Mouse (Mus musculus) limb, embryonic 15.5 days (tissue): ENCODE results near the gene Plpp7. TPM values are rescaled to one million over a fixed set of nuclear protein-coding genes. Genes with fewer than 3 reads are reported as not detected.

Experiments
- ATAC-seq: fragments of 200-750 bp; cut with Nextera tagmentation; 2 replicates; pipeline ENCODE4 v1.8.0; 2017; ENCODE audit warnings: low read depth, moderate TSS enrichment; ENCODE audit not compliant: insufficient number of reproducible peaks, low FRiP score, low TSS enrichment
- H3K27ac ChIP-seq: fragments of 300-500 bp; sonication (generic); 2 replicates; pipeline ENCODE4 v1.5.1; 2015; ENCODE audit warnings: moderate library complexity, mild to moderate bottlenecking, inconsistent platforms
- H3K27me3 ChIP-seq: fragments of 300-500 bp; sonication (generic); 2 replicates; pipeline ENCODE4 v1.6.1; 2015; ENCODE audit warnings: inconsistent platforms
- H3K36me3 ChIP-seq: fragments of 300-500 bp; sonication (generic); 2 replicates; pipeline ENCODE4 v1.6.1; 2015; ENCODE audit warnings: inconsistent platforms
- H3K4me1 ChIP-seq: fragments of 300-500 bp; sonication (generic); 2 replicates; pipeline ENCODE4 v1.6.1; 2015; ENCODE audit warnings: inconsistent platforms
- H3K4me2 ChIP-seq: fragments of 300-500 bp; sonication (generic); 2 replicates; pipeline ENCODE4 v1.6.1; 2015; ENCODE audit warnings: mild to moderate bottlenecking, inconsistent platforms
- H3K4me3 ChIP-seq: fragments of 300-500 bp; sonication (generic); 2 replicates; pipeline ENCODE4 v1.5.1; 2015; ENCODE audit warnings: mild to moderate bottlenecking, inconsistent platforms
- H3K9ac ChIP-seq: fragments of 300-500 bp; sonication (generic); 2 replicates; pipeline ENCODE4 v1.6.1; 2015; ENCODE audit warnings: inconsistent platforms
- H3K9me3 ChIP-seq: fragments of 300-500 bp; sonication (generic); 2 replicates; pipeline ENCODE4 v1.6.1; 2016; ENCODE audit warnings: inconsistent platforms
- WGBS: fragments of 180-500 bp; shearing (Covaris S2); methylation state at CpG from one replicate; pipeline ENCODE4 v1.1.7; 2015; 5-methylcytosine and 5-hydroxymethylcytosine counted together
- polyA plus RNA-seq: library from polyadenylated mRNA; unstranded; fragments of >200 nt; fragmentation: Nextera tagmentation; extraction: Ambion mirVana; gene quantifications from 2 replicates; pipeline ENCODE4 v1.2.1, GENCODE M21; 2015

Gene Plpp7
- polyA plus RNA-seq, 1 experiment from 2014 or later, result 7.2 TPM

DNA sequence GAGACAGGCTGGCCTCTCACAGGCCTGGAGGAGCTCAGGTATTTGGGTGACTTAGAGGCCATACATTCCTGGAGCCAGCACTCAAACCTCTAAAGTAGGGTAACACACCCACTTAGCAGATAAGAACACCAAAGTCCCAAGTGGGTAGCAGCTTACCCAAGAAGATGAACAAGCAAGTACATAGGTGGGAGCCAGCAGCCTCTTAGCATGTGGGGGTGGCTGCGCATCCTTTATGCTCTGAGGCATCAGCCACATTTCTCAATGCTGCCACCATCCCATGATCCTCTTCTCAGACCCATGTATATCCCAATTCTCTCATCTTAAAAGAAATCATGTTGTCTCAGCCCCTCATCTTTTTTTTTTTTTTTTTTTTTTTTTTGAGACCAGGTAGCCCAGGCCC lies 15.9 kb downstream of the Plpp7 start:
- H3K27ac ChIP-seq, result no peak overlapping the region
- H3K4me1 ChIP-seq, result no peaks in the 10 kb centered on the region
- no peaks in the 10 kb centered on the region for H3K9me3 ChIP-seq
- no peaks in the 10 kb centered on the region for H3K36me3 ChIP-seq
- ATAC-seq, result no peak
- WGBS, result 100% methylated on average over 1 of the region's 1 CpGs
- no peaks in the 10 kb centered on the region for H3K27me3 ChIP-seq
- H3K4me3 ChIP-seq, result no peak overlapping the region
- no peak overlapping the region for H3K4me2 ChIP-seq
- no peak overlapping the region for H3K9ac ChIP-seq

DNA sequence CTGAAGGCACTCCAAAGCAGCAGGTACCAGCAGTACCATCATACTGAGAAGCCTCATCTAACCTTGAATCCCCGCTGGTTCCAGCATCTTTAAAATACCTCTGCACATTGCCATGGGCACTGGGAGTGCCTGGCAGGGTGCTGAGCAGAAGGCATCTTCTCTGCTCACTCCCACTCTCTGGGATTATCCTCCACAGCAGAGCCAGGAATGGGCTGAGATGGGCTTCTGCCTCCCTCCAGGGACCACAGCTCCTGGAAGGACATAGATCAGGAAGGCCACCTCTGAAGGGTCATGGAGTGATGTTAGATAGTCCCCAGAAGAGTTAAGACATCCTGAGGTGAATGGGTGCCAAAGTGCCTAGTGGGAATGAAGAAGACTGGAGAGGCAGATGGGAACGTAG lies 17.2 kb downstream of the Plpp7 start:
- H3K36me3 ChIP-seq, result no peaks in the 10 kb centered on the region
- no peaks in the 10 kb centered on the region for H3K27me3 ChIP-seq
- H3K9ac ChIP-seq, result no peak overlapping the region
- WGBS, result 67% methylated on average over 2 of the region's 2 CpGs
- H3K4me3 ChIP-seq, result no peak overlapping the region
- no peaks in the 10 kb centered on the region for H3K9me3 ChIP-seq
- no peak overlapping the region for H3K27ac ChIP-seq
- ATAC-seq, result no peak
- H3K4me2 ChIP-seq, result no peak overlapping the region
- no peaks in the 10 kb centered on the region for H3K4me1 ChIP-seq

DNA sequence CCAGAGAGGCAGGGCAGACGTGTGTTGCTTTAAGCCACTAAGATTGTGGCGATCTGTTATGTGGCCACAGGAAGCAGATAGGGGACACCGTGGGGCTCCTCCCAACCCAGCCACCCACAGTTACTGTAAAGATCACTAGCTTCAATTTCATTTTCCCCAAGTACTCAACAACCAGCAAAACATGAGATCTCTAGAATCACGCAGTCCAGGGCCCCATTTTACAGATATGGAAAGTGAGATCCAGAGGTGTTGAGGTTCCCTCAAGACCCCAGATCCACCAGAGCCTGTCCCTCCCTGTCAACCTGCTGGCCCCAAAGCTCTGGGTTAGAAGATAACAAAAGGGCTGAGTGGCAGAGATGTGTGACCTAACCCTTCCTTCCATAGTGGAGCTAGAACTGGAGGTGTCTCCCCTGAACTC lies 20.5 kb downstream of the Plpp7 start:
- 89% methylated on average over 4 of the region's 4 CpGs for WGBS

DNA sequence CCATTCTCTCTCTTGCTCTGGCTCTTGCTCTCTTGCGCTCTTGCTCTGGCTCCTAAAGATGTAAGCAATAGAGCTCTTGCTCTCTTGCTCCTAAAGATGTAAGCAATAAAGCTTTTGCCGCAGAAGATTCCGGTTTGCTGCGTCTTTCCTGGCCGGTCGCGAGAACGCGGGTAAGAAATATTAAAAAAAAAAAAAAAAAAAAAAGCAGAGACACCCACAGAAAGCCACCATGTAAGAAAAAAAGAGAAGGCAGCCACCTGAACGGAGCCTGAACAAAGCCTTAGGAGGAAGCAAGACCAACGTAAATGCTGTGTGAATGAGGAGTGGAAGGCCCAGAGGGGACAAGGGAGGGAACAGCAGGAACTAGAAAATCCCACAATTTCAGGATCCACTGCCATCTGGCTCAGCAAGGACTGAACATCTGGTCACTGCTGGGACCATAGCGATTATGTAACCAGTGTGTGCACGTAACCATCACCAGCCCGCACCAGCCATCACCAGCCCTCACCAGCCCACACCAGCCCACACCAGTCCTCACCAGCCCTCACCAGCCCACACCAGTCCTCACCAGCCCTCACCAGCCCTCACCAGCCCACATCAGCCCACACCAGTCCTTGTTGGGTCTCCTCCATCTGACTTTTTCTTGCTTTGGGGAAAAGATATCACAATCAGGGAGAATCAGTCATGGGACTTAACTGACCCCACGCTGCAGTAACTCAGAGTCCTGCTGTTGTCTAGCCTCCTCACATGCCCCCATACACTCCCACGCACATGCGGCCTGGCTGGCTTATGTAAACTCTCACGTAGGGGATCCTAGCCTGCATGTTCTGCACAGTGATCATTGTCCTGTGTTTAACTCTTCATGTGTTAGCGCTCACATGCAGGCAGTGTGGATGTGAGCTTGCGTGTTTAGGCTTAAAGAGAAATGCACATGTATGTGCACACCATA lies 24.7 kb downstream of the Plpp7 start:
- H3K27me3 ChIP-seq, result no peaks in the 10 kb centered on the region
- no peak overlapping the region for H3K9ac ChIP-seq
- 86% methylated on average over 20 of the region's 20 CpGs for WGBS
- no peak overlapping the region for H3K4me2 ChIP-seq
- no peak overlapping the region for H3K27ac ChIP-seq
- H3K9me3 ChIP-seq, result no peaks in the 10 kb centered on the region
- no peaks in the 10 kb centered on the region for H3K4me1 ChIP-seq
- no peak overlapping the region for H3K4me3 ChIP-seq
- no peaks in the 10 kb centered on the region for H3K36me3 ChIP-seq
- no peak for ATAC-seq

More for the DNA sequence above, 20.5 kb downstream of the Plpp7 start:
- Histone ChIP-seq H3K36me3 (no peaks in the 10 kb centered on the region), H3K9me3 (no peaks in the 10 kb centered on the region), H3K4me1 (no peaks in the 10 kb centered on the region), H3K4me2 (no peak overlapping the region), H3K4me3 (no peak overlapping the region), H3K27ac (no peak overlapping the region), H3K27me3 (no peaks in the 10 kb centered on the region), H3K9ac (no peak overlapping the region)
- no peak for ATAC-seq

DNA sequence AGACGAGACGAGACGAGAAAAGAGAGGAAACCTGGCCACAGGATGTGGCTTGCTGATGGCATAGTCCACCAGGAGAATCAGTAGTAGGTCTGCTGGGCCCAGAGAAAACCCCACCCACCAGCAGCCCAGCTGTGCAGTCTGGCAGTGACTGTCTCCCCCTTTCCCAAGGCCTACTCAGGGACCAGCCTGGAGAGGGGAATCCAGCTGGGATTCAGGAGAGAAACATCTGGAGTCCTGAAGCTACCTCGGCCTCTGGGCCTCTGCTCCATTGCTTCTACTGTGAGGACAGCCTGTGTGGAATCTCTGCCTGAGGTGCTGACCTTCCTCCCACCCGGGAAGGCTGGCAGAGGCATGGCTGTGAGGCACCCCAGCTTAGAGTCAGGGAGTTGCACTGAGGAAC lies 25.8 kb downstream of the Plpp7 start:
- WGBS, result 44% methylated on average over 5 of the region's 5 CpGs

DNA sequence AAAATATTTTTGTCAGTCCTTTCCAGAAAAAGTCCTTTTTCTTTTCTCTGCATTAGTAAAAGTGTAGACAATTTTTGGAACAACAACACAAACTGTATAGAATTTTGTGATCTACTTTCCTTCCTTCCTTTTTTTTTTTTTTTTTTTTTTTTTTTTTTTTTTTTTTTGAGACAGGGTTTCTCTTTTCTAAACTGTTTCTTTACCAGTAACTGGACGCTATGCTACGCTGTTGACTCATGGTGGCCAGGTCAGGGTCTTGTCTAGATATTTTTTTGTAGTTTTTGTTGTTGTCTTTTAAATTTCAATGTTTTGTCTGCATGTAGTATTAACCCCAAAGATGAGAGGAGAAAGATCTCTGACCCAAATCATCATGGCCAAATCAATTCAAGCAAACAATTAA lies 26.5 kb downstream of the Plpp7 start:
- Histone ChIP-seq H3K4me2 (no peak overlapping the region), H3K9ac (no peak overlapping the region), H3K27ac (no peak overlapping the region), H3K9me3 (no peaks in the 10 kb centered on the region), H3K27me3 (no peaks in the 10 kb centered on the region), H3K4me3 (no peak overlapping the region), H3K4me1 (no peaks in the 10 kb centered on the region), H3K36me3 (no peaks in the 10 kb centered on the region)
- WGBS, result 90% methylated on average over 2 of the region's 2 CpGs
- ATAC-seq, result no peak

More for the DNA sequence above, 25.8 kb downstream of the Plpp7 start:
- H3K27me3 ChIP-seq, result no peaks in the 10 kb centered on the region
- H3K4me3 ChIP-seq, result no peak overlapping the region
- no peaks in the 10 kb centered on the region for H3K4me1 ChIP-seq
- H3K4me2 ChIP-seq, result no peak overlapping the region
- H3K36me3 ChIP-seq, result no peaks in the 10 kb centered on the region
- ATAC-seq, result no peak
- no peaks in the 10 kb centered on the region for H3K9me3 ChIP-seq
- H3K27ac ChIP-seq, result no peak overlapping the region
- H3K9ac ChIP-seq, result no peak overlapping the region

DNA sequence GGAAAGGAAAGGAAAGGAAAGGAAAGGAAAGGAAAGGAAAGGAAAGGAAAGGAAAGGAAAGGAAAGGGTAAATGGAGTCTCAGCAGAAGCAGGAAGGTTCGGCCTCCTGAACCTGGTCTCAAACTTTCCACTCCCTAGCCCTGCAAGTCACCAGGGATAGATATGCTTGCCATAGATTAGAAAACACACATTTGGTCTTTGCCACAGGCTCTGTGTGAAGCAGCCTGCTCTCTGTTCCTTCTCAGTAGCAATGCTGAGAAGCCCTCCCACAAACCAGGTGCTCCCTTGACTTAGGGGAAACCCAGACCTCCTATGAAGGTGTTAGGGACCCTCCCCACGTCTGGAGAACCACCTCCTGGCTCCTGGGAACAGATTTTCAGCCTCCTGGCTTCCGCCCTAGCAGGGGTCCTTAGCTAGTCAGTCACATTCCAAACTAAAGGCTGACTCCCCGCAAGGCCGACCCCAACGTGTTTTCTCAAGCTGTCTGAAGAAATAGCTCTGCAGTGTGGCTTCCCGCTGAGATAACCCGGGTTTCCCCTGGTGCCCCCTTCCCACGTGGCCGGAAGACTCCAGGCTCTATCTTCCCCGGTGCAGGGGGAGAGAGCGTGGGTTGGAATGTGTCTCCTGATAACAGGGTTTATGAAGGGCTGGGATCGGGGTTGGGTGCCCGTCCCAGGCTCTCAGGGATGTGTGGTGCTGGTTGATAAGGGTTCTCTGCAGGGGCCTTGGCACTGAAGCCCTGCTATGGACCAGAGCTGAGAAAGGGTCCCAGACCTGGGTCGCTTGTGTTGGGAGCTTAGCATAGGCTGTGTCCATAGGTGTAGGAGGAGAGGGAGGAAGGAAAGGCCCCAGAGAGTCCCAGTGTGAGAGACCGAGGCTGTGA lies 32.6 kb downstream of the Plpp7 start:
- Histone ChIP-seq H3K4me2 (no peak overlapping the region), H3K9me3 (no peaks in the 10 kb centered on the region), H3K4me1 (peaks cover 6% of the 10 kb centered on the region), H3K27me3 (no peaks in the 10 kb centered on the region), H3K9ac (no peak overlapping the region), H3K36me3 (no peaks in the 10 kb centered on the region), H3K4me3 (no peak overlapping the region), H3K27ac (no peak overlapping the region)
- no peak for ATAC-seq
- WGBS, result 24% methylated on average over 16 of the region's 16 CpGs

DNA sequence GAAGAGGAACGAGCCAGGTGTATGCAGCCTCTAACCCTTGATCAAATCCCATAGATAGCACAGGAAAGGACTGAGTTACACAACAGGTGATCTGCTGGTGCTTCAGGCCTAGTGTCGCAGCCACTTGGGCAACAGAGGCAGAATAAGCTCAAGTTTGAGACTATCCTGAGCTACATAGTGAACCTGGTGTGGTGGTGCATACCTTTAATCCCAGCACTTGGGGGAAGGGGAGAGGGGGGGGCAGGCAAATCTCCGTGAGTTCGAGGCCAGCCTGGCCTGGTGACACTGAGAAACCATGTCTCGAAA lies 33.2 kb downstream of the Plpp7 start:
- Histone ChIP-seq H3K4me2 (no peak overlapping the region), H3K27ac (no peak overlapping the region)
- 83% methylated on average over 5 of the region's 5 CpGs for WGBS

DNA sequence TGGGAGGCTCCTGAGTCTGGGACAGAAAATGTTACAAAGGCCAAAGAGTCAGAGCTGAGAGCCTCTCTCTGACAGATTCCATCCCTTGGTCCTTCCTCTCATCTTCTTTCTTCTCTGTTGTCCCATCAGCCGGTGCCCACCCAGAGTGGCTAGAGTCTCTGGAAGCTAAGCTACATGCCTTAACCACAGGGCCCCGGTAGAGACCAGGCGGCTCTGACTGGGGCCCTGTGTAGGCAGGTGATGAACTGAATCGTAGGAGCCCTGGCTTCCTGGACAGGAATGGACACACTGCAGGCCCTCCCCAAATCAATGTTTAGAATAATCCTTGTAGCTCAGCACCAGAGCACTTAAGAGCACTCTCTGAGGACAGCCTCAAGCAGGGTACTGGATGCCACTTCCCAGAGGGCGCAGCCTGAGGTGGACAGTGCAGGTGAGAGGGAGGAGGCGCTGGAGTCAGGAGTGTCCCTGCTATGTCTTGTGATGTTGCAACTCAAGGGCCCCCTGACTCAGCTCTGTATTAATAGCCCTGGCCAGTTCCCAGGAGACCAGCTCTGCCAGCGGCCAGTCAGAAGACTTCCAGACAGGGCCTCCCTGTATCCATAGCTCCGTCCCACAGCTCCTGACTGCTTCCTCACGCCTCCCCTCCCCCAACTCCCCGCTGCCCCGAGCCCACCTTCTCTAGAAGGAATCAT lies 34.2 kb downstream of the Plpp7 start:
- H3K9ac ChIP-seq, result no peak overlapping the region
- H3K4me3 ChIP-seq, result no peak overlapping the region

More for the DNA sequence above, 33.2 kb downstream of the Plpp7 start:
- H3K27me3 ChIP-seq, result no peaks in the 10 kb centered on the region
- no peaks in the 10 kb centered on the region for H3K36me3 ChIP-seq
- H3K9ac ChIP-seq, result no peak overlapping the region
- peaks cover 6% of the 10 kb centered on the region for H3K4me1 ChIP-seq
- H3K9me3 ChIP-seq, result no peaks in the 10 kb centered on the region
- no peak for ATAC-seq
- H3K4me3 ChIP-seq, result no peak overlapping the region

DNA sequence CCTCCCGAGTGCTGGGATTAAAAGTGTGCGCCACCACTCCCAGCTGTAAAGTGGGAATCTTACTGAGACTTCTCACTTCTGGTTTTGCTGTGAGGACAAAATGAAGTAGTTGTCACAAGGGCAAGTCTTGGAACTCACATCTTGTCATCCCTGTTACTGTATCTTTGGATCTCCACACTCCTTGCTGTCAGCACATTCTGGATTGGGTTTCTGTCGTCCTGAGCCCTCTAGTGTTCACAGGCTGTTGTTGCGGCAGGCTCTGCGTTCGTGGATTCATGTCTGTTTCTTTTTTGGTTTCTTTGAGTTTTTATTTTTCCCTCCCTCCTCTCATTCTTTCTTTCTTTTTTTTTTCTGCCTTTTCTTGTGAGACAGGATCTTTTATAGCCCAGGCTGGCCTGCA lies 35.1 kb downstream of the Plpp7 start:
- H3K4me2 ChIP-seq, result no peak overlapping the region
- WGBS, result 30% methylated on average over 6 of the region's 6 CpGs
- H3K4me1 ChIP-seq, result peaks cover 6% of the 10 kb centered on the region
- ATAC-seq, result no peak
- H3K27me3 ChIP-seq, result no peaks in the 10 kb centered on the region
- no peaks in the 10 kb centered on the region for H3K9me3 ChIP-seq
- H3K9ac ChIP-seq, result no peak overlapping the region
- no peaks in the 10 kb centered on the region for H3K36me3 ChIP-seq
- no peak overlapping the region for H3K4me3 ChIP-seq
- no peak overlapping the region for H3K27ac ChIP-seq

More for the DNA sequence above, 34.2 kb downstream of the Plpp7 start:
- ATAC-seq, result no peak
- Histone ChIP-seq H3K27me3 (no peaks in the 10 kb centered on the region), H3K36me3 (no peaks in the 10 kb centered on the region), H3K27ac (no peak overlapping the region), H3K4me2 (no peak overlapping the region), H3K4me1 (peaks cover 6% of the 10 kb centered on the region), H3K9me3 (no peaks in the 10 kb centered on the region)
- 57% methylated on average over 11 of the region's 11 CpGs for WGBS

DNA sequence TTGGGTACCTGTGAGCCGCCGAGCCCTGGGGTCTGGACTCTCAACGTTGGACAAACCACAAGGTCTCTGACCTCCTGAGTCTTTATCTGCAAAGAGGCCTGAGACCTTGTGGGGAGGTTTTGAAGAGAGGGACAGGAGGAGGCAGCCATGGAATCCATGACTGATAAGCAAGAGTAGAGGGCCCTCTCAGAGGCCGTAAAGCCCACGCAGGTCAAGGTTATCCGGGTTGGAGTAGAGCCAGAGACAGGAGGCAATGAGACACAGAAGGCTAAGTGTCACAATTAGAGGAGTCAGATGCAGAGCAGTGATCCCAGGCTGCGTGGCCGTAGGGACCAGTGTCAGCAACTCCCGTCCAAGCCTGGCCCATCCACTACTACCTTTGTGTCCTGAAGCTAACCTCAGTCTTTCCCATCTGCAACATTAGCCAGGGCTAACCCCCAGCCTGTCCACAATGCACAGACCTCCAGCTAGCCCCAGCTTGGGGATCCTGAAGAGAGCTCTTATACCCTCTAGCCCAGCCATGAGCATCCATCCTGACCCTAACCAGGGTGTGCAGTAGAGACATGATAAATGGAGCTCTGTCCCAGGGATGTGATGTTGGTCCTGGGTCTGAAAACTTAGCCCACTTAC lies 36.0 kb downstream of the Plpp7 start:
- Histone ChIP-seq H3K27me3 (no peaks in the 10 kb centered on the region), H3K4me2 (no peak overlapping the region), H3K4me3 (no peak overlapping the region), H3K4me1 (peaks cover 6% of the 10 kb centered on the region), H3K36me3 (no peaks in the 10 kb centered on the region), H3K27ac (no peak overlapping the region), H3K9me3 (no peaks in the 10 kb centered on the region), H3K9ac (no peak overlapping the region)
- ATAC-seq, result no peak
- WGBS, result 80% methylated on average over 9 of the region's 9 CpGs
